Mouse (Mus musculus): ENCODE results near the gene Larp4. TPM values are rescaled to one million over a fixed set of nuclear protein-coding genes. Genes with fewer than 3 reads are reported as not detected.

The Larp4 gene
- total RNA-seq, 2 experiments from 2014 or later: 72.9 to 74.9 TPM

DNA sequence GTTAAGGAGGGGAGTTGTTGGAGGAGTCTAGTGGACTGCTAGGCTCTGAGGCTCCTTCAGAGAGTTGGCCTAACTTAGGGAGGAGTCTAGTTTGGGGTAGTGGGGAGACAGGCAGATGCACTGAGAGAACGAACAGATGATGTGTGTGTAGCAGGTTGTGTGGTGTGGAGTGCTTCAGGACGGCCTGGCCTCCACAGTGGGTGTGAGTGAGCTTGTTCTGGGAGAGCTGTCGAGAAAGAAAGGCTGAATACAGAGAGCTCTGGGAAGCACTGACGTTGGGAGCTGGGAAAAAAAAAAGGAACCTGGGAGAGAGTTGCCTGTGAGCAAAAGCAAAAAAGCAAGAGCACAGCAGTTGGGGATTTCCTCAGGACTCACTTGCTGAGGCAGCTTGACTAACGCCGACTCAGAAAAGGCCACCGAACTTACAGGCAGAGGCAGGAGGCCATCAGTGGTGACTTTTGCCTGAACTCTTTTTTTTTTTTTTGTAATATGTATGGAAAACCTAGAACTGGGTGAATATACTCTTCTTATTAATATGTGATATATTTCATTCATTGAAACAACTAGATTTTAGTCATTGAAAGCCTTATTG is 79.7 kb downstream of the Larp4 start:
- intact Hi-C loops (cut with DNase I): loop anchor here (5.0 kb wide), 1 partner anchor 33 kb away; no protein-coding TSS in a partner anchor
- no peak for DNase-seq

- intact Hi-C loops (cut with DNase I): no loop called here
- no peak for DNase-seq
Measured at GRCm38 (mm10) chr15:100050940-100051339, 81.1 kb downstream of the Larp4 start.

DNA sequence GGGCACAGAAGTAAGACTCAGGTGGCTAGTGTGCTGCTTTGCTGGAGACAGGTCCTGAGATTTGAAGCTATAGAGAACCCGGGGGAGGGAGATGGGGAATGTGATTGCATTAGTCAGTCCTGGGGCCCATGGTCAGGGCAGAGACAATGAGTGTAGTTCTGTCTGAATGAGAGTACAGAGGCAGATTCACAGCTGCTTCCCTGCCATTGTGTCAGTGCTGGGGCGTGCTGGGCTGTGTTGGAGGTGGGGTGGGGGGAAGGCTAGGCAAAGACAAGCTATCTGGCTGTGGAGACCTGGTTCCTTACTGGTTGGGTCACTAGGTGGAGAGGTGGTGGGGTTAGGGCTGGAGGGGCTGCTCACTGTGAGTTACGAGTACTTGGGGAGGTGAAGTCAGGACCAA is 82.9 kb downstream of the Larp4 start:
- no peak for DNase-seq
- intact Hi-C loops (cut with DNase I): no loop called here

GRCm38 (mm10) chr15:100056397-100056908 is 86.6 kb downstream of the Larp4 start:
- DNase-seq: no peak
- intact Hi-C loops (cut with DNase I): no loop called here

DNA sequence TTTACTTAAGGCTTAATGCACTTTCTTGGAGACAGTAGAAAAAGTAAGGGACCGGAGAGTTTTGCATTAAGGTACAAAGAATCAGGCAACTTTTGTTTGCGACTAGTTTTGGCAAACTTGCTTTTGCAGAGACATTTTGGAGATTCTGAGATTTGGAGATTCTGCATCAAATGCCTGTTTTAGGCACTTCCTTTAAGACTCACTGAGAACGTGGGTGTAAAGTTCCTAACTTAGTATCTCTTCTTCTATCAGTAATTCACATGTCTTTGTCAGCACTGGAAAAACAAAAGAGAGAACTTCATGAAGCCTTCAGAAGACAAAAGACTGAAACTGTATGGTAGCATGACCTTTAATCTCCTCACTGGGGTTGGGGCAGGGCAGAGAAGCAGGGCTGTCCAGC is 87.8 kb downstream of the Larp4 start:
- no peak for DNase-seq
- intact Hi-C loops (cut with DNase I): no loop called here

- no peak for DNase-seq
- intact Hi-C loops (cut with DNase I): no loop called here
Measured at GRCm38 (mm10) chr15:100058143-100058542, 88.3 kb downstream of the Larp4 start.

- no peak for DNase-seq
Measured at GRCm38 (mm10) chr15:100058912-100059311, 89.0 kb downstream of the Larp4 start.

DNA sequence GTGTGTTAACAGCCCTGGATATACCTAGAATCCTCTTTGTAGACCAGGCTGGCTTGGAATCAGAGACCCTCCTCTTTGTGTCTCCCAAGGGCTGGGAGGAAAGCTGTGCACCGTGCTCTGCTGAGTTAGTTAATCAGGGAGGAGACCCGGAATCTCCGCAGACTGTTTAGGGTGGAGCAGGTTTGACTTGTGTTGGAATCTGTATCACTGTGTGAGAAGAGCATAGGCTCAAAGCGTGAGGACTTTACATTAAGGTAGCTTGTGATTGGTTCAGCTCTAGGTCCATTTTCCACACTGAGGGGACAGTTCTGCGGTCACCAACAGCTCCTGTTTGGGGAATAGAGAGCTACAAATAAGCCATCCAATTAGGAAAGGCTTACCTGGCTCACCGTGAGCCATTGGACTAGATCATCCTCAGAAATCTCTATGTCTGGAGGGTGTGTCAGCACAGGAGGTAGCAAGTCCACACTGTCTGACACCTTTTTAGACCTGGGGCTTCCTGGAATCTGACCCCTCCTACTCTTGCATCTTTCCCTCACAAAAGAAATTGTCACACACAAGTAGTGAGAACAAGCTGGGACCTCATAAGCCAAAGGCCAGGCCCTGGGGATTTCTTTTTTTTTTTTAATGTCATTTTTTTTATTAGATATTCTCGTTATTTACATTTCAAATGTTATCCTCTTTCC is 89.9 kb downstream of the Larp4 start:
- DNase-seq: no peak
- intact Hi-C loops (cut with DNase I): no loop called here

More at GRCm38 (mm10) chr15:100058912-100059311, 89.0 kb downstream of the Larp4 start:
- intact Hi-C loops (cut with DNase I): no loop called here

DNA sequence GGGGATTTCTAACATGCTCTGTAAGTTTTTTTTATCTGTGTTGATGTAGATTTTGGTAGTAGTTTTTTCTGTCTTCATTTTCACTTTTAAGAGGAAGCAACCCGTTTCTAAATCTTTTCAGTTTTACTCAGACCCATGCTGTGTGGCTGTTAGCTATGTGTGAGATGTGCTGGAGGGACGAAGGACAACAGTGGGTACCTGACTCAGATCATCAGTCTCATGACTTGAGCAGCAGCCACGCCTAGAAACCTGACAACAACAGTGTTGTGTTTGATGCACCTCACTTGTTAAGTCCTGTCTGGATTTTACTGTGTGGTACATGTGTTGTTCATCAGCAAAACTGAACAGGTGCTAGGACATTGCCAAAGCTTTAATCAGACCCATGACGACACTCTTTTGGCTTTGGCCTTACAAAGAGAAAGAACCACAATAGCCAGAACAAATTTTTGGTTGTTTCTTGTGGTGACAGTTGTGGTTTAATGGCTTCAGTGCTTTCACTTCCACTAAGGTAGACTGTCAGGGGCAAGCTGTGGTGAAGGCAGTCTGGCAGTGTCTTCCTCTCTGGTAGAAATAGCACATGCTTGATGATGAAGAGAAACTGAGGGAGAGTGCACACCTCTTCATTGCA is 90.8 kb downstream of the Larp4 start:
- DNase-seq: no peak
- intact Hi-C loops (cut with DNase I): no loop called here

GRCm38 (mm10) chr15:100061377-100061776 is 91.5 kb downstream of the Larp4 start:
- no peak for DNase-seq
- intact Hi-C loops (cut with DNase I): no loop called here

DNA sequence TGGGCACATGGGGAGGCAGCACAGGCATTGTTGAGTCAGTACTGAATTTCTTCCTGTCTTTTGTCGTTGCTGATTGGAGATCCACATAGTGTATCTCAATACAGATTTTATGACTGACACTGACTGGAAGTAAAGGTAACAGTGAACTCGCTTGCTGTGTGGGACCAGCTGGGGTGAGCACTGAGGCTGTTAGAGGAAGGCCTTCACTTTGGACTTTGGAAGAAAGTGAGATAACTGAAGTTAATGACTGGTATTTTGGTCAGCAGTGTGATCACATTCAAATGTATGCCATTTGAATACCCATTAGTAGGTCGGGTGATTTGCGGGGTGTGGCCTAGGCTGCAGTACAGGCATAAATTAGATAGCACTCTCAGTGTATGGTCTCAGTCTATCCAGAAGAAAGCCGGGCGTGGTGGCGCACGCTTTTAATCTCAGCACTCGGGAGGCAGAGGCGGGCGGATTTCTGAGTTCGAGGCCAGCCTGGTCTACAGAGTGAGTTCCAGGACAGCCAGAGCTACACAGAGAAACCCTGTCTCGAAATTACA is 93.4 kb downstream of the Larp4 start:
- DNase-seq: no peak
- intact Hi-C loops (cut with DNase I): no loop called here

Other genes with a start within 250 kb of the Larp4 start
- 100 to 1,000 TPM; 207 to 250 TPM for gene Cox14, start 244.4 kb upstream of the Larp4 start, total RNA-seq (2021)
- gene Cers5, start 197.2 kb upstream of the Larp4 start, total RNA-seq (2021): 10 to 100 TPM; 24.8 to 27.3 TPM
- gene Lima1, start 94.6 kb upstream of the Larp4 start, total RNA-seq (2021): 10 to 100 TPM; 23.5 TPM
- gene Fam186a, start 3.0 kb upstream of the Larp4 start, total RNA-seq (2021): under 1 TPM; 0.07 to 0.15 TPM
- 10 to 100 TPM; 26.0 to 27.6 TPM for gene Dip2b, start 68.6 kb downstream of the Larp4 start, total RNA-seq (2021)

All from heart, postnatal 14 days (tissue).